Mouse (Mus musculus): Measurements from ENCODE around the gene Ccndbp1. TPM values are rescaled to one million over a fixed set of nuclear protein-coding genes. Genes with fewer than 3 reads are reported as not detected.

Ccndbp1 gene
- polyA plus RNA-seq (2014; fragmentation: Nextera tagmentation; extraction: Ambion mirVana): 55.4 and 55.6 TPM in 2 replicates

DNA sequence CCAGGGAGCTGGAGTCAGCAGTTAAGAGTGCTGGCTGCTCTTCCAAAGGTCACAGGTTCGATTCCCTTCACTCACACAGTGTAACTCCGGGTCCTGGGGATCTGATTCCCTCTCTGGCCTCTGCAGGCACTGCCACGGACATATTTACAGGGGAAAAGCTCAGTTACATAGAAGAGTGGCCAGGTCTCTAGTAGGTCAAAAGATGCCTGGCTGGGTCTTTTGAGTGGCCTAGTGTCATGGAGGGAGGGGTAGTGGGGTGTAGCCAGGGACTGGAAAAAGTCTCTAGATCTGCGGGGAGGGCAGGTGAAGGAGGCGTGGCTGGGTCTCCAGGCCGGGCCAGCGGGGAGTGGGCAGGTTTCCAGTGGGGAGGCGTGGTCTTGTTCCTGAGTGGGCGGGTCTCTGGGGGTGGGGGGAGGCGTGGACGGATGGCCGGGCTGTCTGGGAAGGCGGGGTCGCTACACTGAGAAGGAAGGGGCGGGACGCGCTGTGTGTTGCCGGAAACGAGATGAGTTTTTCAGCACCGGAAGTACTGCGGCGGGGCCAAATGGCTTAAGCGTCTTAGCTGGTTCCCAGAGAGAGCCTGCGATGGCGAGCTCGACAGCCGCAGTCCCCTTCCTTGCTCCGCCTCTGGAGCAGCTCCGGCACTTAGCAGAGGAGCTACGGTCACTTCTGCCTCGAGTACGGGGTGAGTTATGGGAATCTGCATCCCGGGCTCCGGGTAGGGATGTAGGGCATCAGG lies at the start of gene Ccndbp1:
Ccndbp1 (plus strand) TSS at position 479 of the 739 bp plus-strand sequence.
- H3K4me3 ChIP-seq (ENCODE audit: low read depth, low read length): peak within 1 kb of the TSS; percentile 81
- 0 out of 2 replicates have a peak, but pooled peaks cover 2% of the 10 kb centered on the region for H3K36me3 ChIP-seq (ENCODE audit: control insufficient read depth, insufficient read depth, low read length)
- 2% methylated on average over 34 of the region's 34 CpGs for WGBS
- H3K9me3 ChIP-seq (ENCODE audit: control insufficient read depth, low read length): no peaks in the 10 kb centered on the region
- no peaks in the 10 kb centered on the region; the same call in 1 of the 2 replicates for H3K4me1 ChIP-seq (replicated peaks; ENCODE audit: control insufficient read depth, insufficient read depth, low read length)
- H3K27ac ChIP-seq (ENCODE audit: low read depth, low read length): no peak within 1 kb of the TSS
- H3K27me3 ChIP-seq (ENCODE audit: control insufficient read depth, insufficient read depth, low read length): no peaks in the 10 kb centered on the region
- DNase-seq (ENCODE audit: low spot score): peak; percentile 91
- H3K9ac ChIP-seq (ENCODE audit: low read depth, low read length): peak within 1 kb of the TSS; percentile 81
- H3K4me2 ChIP-seq (replicated peaks; ENCODE audit: low read depth, low read length): peak within 1 kb of the TSS; percentile 77
- peak; percentile 98 for ATAC-seq (ENCODE audit: low FRiP score)

- DNase-seq (ENCODE audit: low spot score) (no peak), ATAC-seq (ENCODE audit: low FRiP score) (no peak)
- Histone ChIP-seq H3K27ac (ENCODE audit: low read depth, low read length) (no peak overlapping the region), H3K4me2 (replicated peaks; ENCODE audit: low read depth, low read length) (no peak overlapping the region), H3K9ac (ENCODE audit: low read depth, low read length) (no peak overlapping the region), H3K4me3 (ENCODE audit: low read depth, low read length) (no peak overlapping the region), H3K27me3 (ENCODE audit: control insufficient read depth, insufficient read depth, low read length) (no peaks in the 10 kb centered on the region), H3K4me1 (replicated peaks; ENCODE audit: control insufficient read depth, insufficient read depth, low read length) (no peaks in the 10 kb centered on the region), H3K9me3 (ENCODE audit: control insufficient read depth, low read length) (no peaks in the 10 kb centered on the region), H3K36me3 (ENCODE audit: control insufficient read depth, insufficient read depth, low read length) (no peaks in the 10 kb centered on the region)
- WGBS: 91% methylated on average over 2 of the region's 2 CpGs
These were observed 48.8 kb upstream of the Ccndbp1 start for GRCm38 (mm10) chr2:120959363-120959762.

GRCm38 (mm10) chr2:120959827-120960226 lies 48.4 kb upstream of the Ccndbp1 start:
- Histone ChIP-seq H3K4me2 (replicated peaks; ENCODE audit: low read depth, low read length) (no peak overlapping the region), H3K4me3 (ENCODE audit: low read depth, low read length) (no peak overlapping the region), H3K36me3 (ENCODE audit: control insufficient read depth, insufficient read depth, low read length) (no peaks in the 10 kb centered on the region), H3K27me3 (ENCODE audit: control insufficient read depth, insufficient read depth, low read length) (no peaks in the 10 kb centered on the region), H3K9me3 (ENCODE audit: control insufficient read depth, low read length) (no peaks in the 10 kb centered on the region), H3K27ac (ENCODE audit: low read depth, low read length) (no peak overlapping the region), H3K4me1 (replicated peaks; ENCODE audit: control insufficient read depth, insufficient read depth, low read length) (no peaks in the 10 kb centered on the region), H3K9ac (ENCODE audit: low read depth, low read length) (no peak overlapping the region)
- ATAC-seq (ENCODE audit: low FRiP score): no peak
- DNase-seq (ENCODE audit: low spot score): no peak
- 96% methylated on average over 5 of the region's 5 CpGs for WGBS

- Histone ChIP-seq H3K27ac (ENCODE audit: low read depth, low read length) (no peak overlapping the region), H3K27me3 (ENCODE audit: control insufficient read depth, insufficient read depth, low read length) (no peaks in the 10 kb centered on the region), H3K4me3 (ENCODE audit: low read depth, low read length) (no peak overlapping the region), H3K4me1 (replicated peaks; ENCODE audit: control insufficient read depth, insufficient read depth, low read length) (no peaks in the 10 kb centered on the region), H3K9ac (ENCODE audit: low read depth, low read length) (no peak overlapping the region), H3K36me3 (ENCODE audit: control insufficient read depth, insufficient read depth, low read length) (no peaks in the 10 kb centered on the region), H3K4me2 (replicated peaks; ENCODE audit: low read depth, low read length) (no peak overlapping the region), H3K9me3 (ENCODE audit: control insufficient read depth, low read length) (no peaks in the 10 kb centered on the region)
- ATAC-seq (ENCODE audit: low FRiP score): no peak
- 96% methylated on average over 1 of the region's 1 CpGs for WGBS
- no peak for DNase-seq (ENCODE audit: low spot score)
These were observed 47.9 kb upstream of the Ccndbp1 start for GRCm38 (mm10) chr2:120960261-120960660.

GRCm38 (mm10) chr2:120963110-120963509 lies 45.1 kb upstream of the Ccndbp1 start:
- Histone ChIP-seq H3K36me3 (ENCODE audit: control insufficient read depth, insufficient read depth, low read length) (no peaks in the 10 kb centered on the region), H3K9me3 (ENCODE audit: control insufficient read depth, low read length) (no peaks in the 10 kb centered on the region), H3K9ac (ENCODE audit: low read depth, low read length) (no peak overlapping the region), H3K27me3 (ENCODE audit: control insufficient read depth, insufficient read depth, low read length) (no peaks in the 10 kb centered on the region), H3K4me2 (replicated peaks; ENCODE audit: low read depth, low read length) (no peak overlapping the region), H3K4me1 (replicated peaks; ENCODE audit: control insufficient read depth, insufficient read depth, low read length) (no peaks in the 10 kb centered on the region), H3K27ac (ENCODE audit: low read depth, low read length) (no peak overlapping the region), H3K4me3 (ENCODE audit: low read depth, low read length) (no peak overlapping the region)
- 98% methylated on average over 7 of the region's 7 CpGs for WGBS
- DNase-seq (ENCODE audit: low spot score) (no peak), ATAC-seq (ENCODE audit: low FRiP score) (no peak)

DNA sequence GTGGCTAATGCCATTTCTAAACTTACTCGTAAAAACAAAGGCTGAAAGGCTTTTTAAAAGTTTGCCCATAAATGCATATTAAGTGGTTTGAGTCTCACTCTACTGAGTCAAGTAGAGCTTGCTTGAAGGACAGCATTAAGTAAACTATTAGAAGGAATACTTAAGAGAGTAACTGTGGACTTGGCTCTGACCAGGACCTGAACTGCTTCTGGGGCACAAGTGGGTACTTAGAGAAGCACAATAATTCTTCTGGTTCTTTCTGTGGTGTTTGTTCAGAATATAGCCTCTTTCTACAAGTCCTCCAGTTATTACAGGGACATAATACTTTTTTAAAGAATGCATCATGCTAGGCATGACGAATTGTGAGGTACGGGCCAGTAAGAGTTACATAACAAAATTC lies 42.7 kb upstream of the Ccndbp1 start:
- H3K36me3 ChIP-seq (ENCODE audit: control insufficient read depth, insufficient read depth, low read length): no peaks in the 10 kb centered on the region
- DNase-seq (ENCODE audit: low spot score): no peak
- H3K9ac ChIP-seq (ENCODE audit: low read depth, low read length): no peak overlapping the region
- no peak overlapping the region for H3K27ac ChIP-seq (ENCODE audit: low read depth, low read length)
- no peak overlapping the region for H3K4me2 ChIP-seq (replicated peaks; ENCODE audit: low read depth, low read length)
- H3K27me3 ChIP-seq (ENCODE audit: control insufficient read depth, insufficient read depth, low read length): no peaks in the 10 kb centered on the region
- H3K9me3 ChIP-seq (ENCODE audit: control insufficient read depth, low read length): no peaks in the 10 kb centered on the region
- no peak overlapping the region for H3K4me3 ChIP-seq (ENCODE audit: low read depth, low read length)
- no peak for ATAC-seq (ENCODE audit: low FRiP score)
- no peaks in the 10 kb centered on the region for H3K4me1 ChIP-seq (replicated peaks; ENCODE audit: control insufficient read depth, insufficient read depth, low read length)
- WGBS: 98% methylated on average over 3 of the region's 3 CpGs

- no peaks in the 10 kb centered on the region for H3K27me3 ChIP-seq (ENCODE audit: control insufficient read depth, insufficient read depth, low read length)
- peak overlapping the region; percentile 41 for H3K4me2 ChIP-seq (replicated peaks; ENCODE audit: low read depth, low read length)
- H3K9me3 ChIP-seq (ENCODE audit: control insufficient read depth, low read length): no peaks in the 10 kb centered on the region
- WGBS: 1% methylated on average over 23 of the region's 23 CpGs
- no peaks in the 10 kb centered on the region for H3K4me1 ChIP-seq (replicated peaks; ENCODE audit: control insufficient read depth, insufficient read depth, low read length)
- peak overlapping the region; percentile 75 for H3K27ac ChIP-seq (ENCODE audit: low read depth, low read length)
- H3K9ac ChIP-seq (ENCODE audit: low read depth, low read length): peak overlapping the region; percentile 79
- H3K36me3 ChIP-seq (ENCODE audit: control insufficient read depth, insufficient read depth, low read length): no peaks in the 10 kb centered on the region
- ATAC-seq (ENCODE audit: low FRiP score) (peak; percentile 80), DNase-seq (ENCODE audit: low spot score) (no peak)
- peak overlapping the region; percentile 67 for H3K4me3 ChIP-seq (ENCODE audit: low read depth, low read length)
These were observed 38.1 kb upstream of the Ccndbp1 start for GRCm38 (mm10) chr2:120970045-120970539.

GRCm38 (mm10) chr2:120970559-120971080 lies 37.6 kb upstream of the Ccndbp1 start, which contains the start of gene Ubr1:
TSS of gene Ubr1 (minus strand) at chr2:120970715.
- Histone ChIP-seq H3K4me1 (replicated peaks; ENCODE audit: control insufficient read depth, insufficient read depth, low read length) (no peaks in the 10 kb centered on the region), H3K27me3 (ENCODE audit: control insufficient read depth, insufficient read depth, low read length) (no peaks in the 10 kb centered on the region), H3K36me3 (ENCODE audit: control insufficient read depth, insufficient read depth, low read length) (no peaks in the 10 kb centered on the region), H3K27ac (ENCODE audit: low read depth, low read length) (peak within 1 kb of the TSS; percentile 75), H3K9ac (ENCODE audit: low read depth, low read length) (peak within 1 kb of the TSS; percentile 79), H3K4me3 (ENCODE audit: low read depth, low read length) (peak within 1 kb of the TSS; percentile 67), H3K9me3 (ENCODE audit: control insufficient read depth, low read length) (no peaks in the 10 kb centered on the region), H3K4me2 (replicated peaks; ENCODE audit: low read depth, low read length) (peak within 1 kb of the TSS; percentile 41)
- under 1% methylated on average over 39 of the region's 39 CpGs for WGBS
- ATAC-seq (ENCODE audit: low FRiP score) (peak; percentile 88), DNase-seq (ENCODE audit: low spot score) (peak; percentile 91)

DNA sequence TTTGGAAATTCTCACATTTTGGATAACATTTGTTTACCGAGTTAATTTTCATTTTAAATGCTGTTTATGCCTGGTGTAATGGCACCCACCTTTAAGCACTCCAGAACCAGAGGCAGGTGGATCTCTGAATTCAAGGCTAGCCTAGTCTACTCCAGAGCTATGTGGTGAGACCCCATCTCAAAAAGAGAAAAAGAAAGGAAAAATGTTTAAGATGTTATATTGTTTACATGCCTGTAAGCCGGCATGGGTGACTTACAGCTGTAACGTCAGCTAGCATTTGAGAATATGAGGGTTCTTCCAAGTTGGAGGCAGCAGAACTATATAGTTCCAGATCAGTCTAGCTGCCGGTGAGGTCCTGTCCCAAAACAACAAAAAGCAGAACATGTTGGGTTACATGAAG lies 36.4 kb upstream of the Ccndbp1 start:
- no peaks in the 10 kb centered on the region for H3K27me3 ChIP-seq (ENCODE audit: control insufficient read depth, insufficient read depth, low read length)
- DNase-seq (ENCODE audit: low spot score): no peak
- H3K4me1 ChIP-seq (replicated peaks; ENCODE audit: control insufficient read depth, insufficient read depth, low read length): no peaks in the 10 kb centered on the region
- H3K9me3 ChIP-seq (ENCODE audit: control insufficient read depth, low read length): no peaks in the 10 kb centered on the region
- no peak overlapping the region for H3K4me3 ChIP-seq (ENCODE audit: low read depth, low read length)
- no peak overlapping the region for H3K4me2 ChIP-seq (replicated peaks; ENCODE audit: low read depth, low read length)
- WGBS: 88% methylated on average over 4 of the region's 4 CpGs
- no peak overlapping the region for H3K27ac ChIP-seq (ENCODE audit: low read depth, low read length)
- no peak for ATAC-seq (ENCODE audit: low FRiP score)
- H3K9ac ChIP-seq (ENCODE audit: low read depth, low read length): no peak overlapping the region
- no peaks in the 10 kb centered on the region for H3K36me3 ChIP-seq (ENCODE audit: control insufficient read depth, insufficient read depth, low read length)
